Mouse (Mus musculus) embryonic facial prominence, embryonic 12.5 days (tissue): ENCODE data around the gene Wdr47. TPM values are rescaled to one million over a fixed set of nuclear protein-coding genes. Genes with fewer than 3 reads are reported as not detected.
A peak's percentile ranks its signal among the peaks of the same experiment; 100 is the strongest.

Experiments
- ATAC-seq: fragments of 200-750 bp; cut with Nextera tagmentation; 2 replicates; pipeline ENCODE4 v1.8.0; 2017; ENCODE audit not compliant: insufficient number of reproducible peaks, insufficient read depth, low FRiP score, low TSS enrichment
- H3K27ac ChIP-seq: fragments of 300-500 bp; sonication (generic); 2 replicates; pipeline ENCODE4 v1.5.1; 2016; ENCODE audit warnings: mild to moderate bottlenecking
- H3K27me3 ChIP-seq: fragments of 300-500 bp; sonication (generic); 2 replicates; pipeline ENCODE4 v1.6.1; 2016; ENCODE audit warnings: mild to moderate bottlenecking, moderate library complexity
- H3K36me3 ChIP-seq: fragments of 300-500 bp; sonication (generic); 2 replicates; pipeline ENCODE4 v1.6.1; 2016; ENCODE audit warnings: mild to moderate bottlenecking
- H3K4me1 ChIP-seq: fragments of 300-500 bp; sonication (generic); 2 replicates; pipeline ENCODE4 v1.6.1; 2016
- H3K4me2 ChIP-seq: fragments of 300-500 bp; sonication (generic); replicated peaks from 2 replicates; pipeline ENCODE4 v1.6.1; 2016; ENCODE audit warnings: mild to moderate bottlenecking, moderate library complexity
- H3K4me3 ChIP-seq: fragments of 300-500 bp; sonication (generic); 2 replicates; pipeline ENCODE4 v1.5.1; 2016; ENCODE audit warnings: mild to moderate bottlenecking
- H3K9ac ChIP-seq: fragments of 300-500 bp; sonication (generic); 2 replicates; pipeline ENCODE4 v1.6.1; 2016; ENCODE audit warnings: mild to moderate bottlenecking, moderate library complexity
- H3K9me3 ChIP-seq: fragments of 300-500 bp; sonication (generic); 2 replicates; pipeline ENCODE4 v1.6.1; 2016; ENCODE audit warnings: mild to moderate bottlenecking, moderate library complexity
- WGBS: fragments of 180-500 bp; shearing (Covaris S2); methylation state at CpG from one replicate; pipeline ENCODE4 v1.1.7; 2016; 5-methylcytosine and 5-hydroxymethylcytosine counted together
- microRNA-seq: library from miRNA; unstranded; fragments of <30 nt; microRNA quantifications from one replicate; pipeline ENCODE4, GENCODE M21; 2017
- polyA plus RNA-seq: library from polyadenylated mRNA; unstranded; fragments of >200 nt; fragmentation: Nextera tagmentation; extraction: Ambion mirVana; gene quantifications from 2 replicates; pipeline ENCODE4 v1.2.1, GENCODE M21; 2016

Wdr47 gene
- polyA plus RNA-seq, 1 experiment from 2014 or later = 17.5 TPM

DNA sequence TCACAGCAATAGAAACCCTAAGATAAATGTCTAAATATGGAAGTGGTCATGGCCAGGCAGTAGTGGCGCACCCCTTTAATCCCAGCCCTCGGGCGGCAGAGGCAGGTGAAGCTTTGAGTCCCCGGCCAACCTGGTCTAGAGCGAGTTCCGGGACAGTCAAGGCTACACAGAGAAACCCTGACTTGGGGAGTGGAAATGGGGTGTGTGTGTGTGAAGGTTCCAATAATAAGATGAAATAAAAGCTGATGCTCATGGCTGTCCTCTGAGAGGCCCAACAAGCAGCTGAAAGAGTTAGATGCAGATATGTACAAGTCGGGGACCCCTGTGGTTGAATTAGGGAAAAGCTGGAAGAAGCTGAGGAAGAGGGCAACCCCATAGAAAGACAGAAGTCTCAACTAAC is 94.6 kb downstream of the Wdr47 start:
- Histone ChIP-seq H3K27ac (no peak overlapping the region), H3K9ac (no peak overlapping the region), H3K4me3 (no peak overlapping the region), H3K9me3 (no peaks in the 10 kb centered on the region), H3K36me3 (peaks cover 62% of the 10 kb centered on the region), H3K27me3 (no peaks in the 10 kb centered on the region), H3K4me1 (peaks cover 8% of the 10 kb centered on the region; the same call in 1 of the 2 replicates), H3K4me2 (no peak overlapping the region)
- ATAC-seq = no peak
- 95% methylated on average over 7 of the region's 7 CpGs for WGBS

DNA sequence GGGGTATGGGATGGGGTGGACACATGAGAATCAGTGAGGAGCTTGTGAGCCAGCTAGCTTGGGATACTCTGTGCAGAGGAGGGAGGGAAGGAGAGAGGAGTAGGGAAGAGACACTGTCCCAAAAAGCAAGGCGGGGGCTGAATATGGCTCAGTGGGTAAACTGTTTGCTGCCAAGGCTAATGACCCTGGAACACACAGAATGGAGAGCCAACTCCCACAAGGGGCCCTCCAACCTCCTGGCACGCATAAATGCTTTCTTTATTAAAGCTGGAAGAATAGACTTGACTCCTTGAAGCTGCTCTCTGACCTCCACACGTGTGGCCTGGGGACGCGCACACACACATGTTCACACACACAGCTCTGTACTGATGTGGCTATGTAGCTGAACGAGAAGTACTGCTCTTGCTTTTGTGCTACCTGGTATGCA is 97.9 kb downstream of the Wdr47 start:
- no peaks in the 10 kb centered on the region for H3K9me3 ChIP-seq
- 0 out of 2 replicates have a peak, but pooled peaks have one; percentile 35 for ATAC-seq
- peak overlapping the region; percentile 55; the same call in 1 of the 2 replicates for H3K27ac ChIP-seq
- no peak overlapping the region for H3K4me2 ChIP-seq
- peaks cover 10% of the 10 kb centered on the region; the same call in 1 of the 2 replicates for H3K4me1 ChIP-seq
- no peaks in the 10 kb centered on the region for H3K27me3 ChIP-seq
- WGBS = 66% methylated on average over 6 of the region's 6 CpGs
- no peak overlapping the region for H3K9ac ChIP-seq
- H3K4me3 ChIP-seq = no peak overlapping the region
- H3K36me3 ChIP-seq = peaks cover 38% of the 10 kb centered on the region

- Histone ChIP-seq H3K4me3 (no peak overlapping the region), H3K4me1 (peaks cover 10% of the 10 kb centered on the region; the same call in 1 of the 2 replicates), H3K9me3 (no peaks in the 10 kb centered on the region), H3K27me3 (no peaks in the 10 kb centered on the region), H3K36me3 (peaks cover 38% of the 10 kb centered on the region), H3K4me2 (no peak overlapping the region), H3K27ac (peak overlapping the region; percentile 55; the same call in 1 of the 2 replicates), H3K9ac (no peak overlapping the region)
- WGBS = 52% methylated on average over 8 of the region's 8 CpGs
- no peak for ATAC-seq
Measured at GRCm38 (mm10) chr3:108689446-108689845, 98.4 kb downstream of the Wdr47 start.

- Histone ChIP-seq H3K27me3 (no peaks in the 10 kb centered on the region), H3K4me3 (no peak overlapping the region), H3K9ac (no peak overlapping the region), H3K27ac (0 out of 2 replicates have a peak overlapping the region, but pooled peaks have one; percentile 52), H3K36me3 (peaks cover 41% of the 10 kb centered on the region), H3K4me1 (peaks cover 10% of the 10 kb centered on the region; the same call in 1 of the 2 replicates), H3K4me2 (no peak overlapping the region), H3K9me3 (no peaks in the 10 kb centered on the region)
- ATAC-seq = no peak
- 45% methylated on average over 4 of the region's 4 CpGs for WGBS
Measured at GRCm38 (mm10) chr3:108689979-108690378, 98.9 kb downstream of the Wdr47 start.

DNA sequence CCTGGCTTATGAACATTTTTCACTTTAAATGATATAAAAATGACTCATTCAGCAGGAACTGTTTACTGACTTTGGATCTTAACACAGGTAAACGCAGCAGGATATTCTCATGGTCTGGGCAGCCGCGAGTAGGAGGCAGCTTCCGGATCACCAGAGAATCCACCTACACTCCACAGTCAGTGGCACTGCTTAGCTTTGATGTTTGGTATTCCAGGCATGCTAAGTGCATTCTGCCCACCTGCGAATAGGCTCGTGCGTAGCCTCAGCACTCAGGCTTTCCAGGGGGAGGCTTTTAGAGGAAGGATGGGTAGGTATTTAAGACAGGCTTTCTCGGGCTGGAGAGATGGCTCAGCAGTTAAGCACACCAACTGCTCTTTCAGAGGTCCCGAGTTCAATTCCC is 103.2 kb downstream of the Wdr47 start:
- H3K27me3 ChIP-seq = no peaks in the 10 kb centered on the region
- no peak overlapping the region for H3K27ac ChIP-seq
- no peaks in the 10 kb centered on the region for H3K9me3 ChIP-seq
- H3K4me2 ChIP-seq = no peak overlapping the region
- H3K36me3 ChIP-seq = peaks cover 50% of the 10 kb centered on the region
- peaks cover 5% of the 10 kb centered on the region; the same call in 1 of the 2 replicates for H3K4me1 ChIP-seq
- WGBS = 88% methylated on average over 9 of the region's 9 CpGs
- H3K9ac ChIP-seq = no peak overlapping the region
- ATAC-seq = no peak
- no peak overlapping the region for H3K4me3 ChIP-seq

Small RNAs within 50 kb of the gene (microRNA-seq; reads per million reads assigned to microRNA genes)
- not detected for gene Gm22860

Other genes with a start within 250 kb of the Wdr47 start
- gene Mybphl, start 226.4 kb upstream of the Wdr47 start, polyA plus RNA-seq = 0.13 and 0.18 TPM in 2 replicates
- 73.4 and 78.1 TPM in 2 replicates for gene Psrc1, start 207.4 kb upstream of the Wdr47 start, polyA plus RNA-seq
- gene Celsr2, start 175.7 kb upstream of the Wdr47 start, polyA plus RNA-seq = 9.5 and 11.0 TPM in 2 replicates
- 125 and 127 TPM in 2 replicates for gene Sars, start 146.1 kb upstream of the Wdr47 start, polyA plus RNA-seq
- gene 1700013F07Rik, start 57.1 kb upstream of the Wdr47 start, polyA plus RNA-seq = 0.26 and 0.37 TPM in 2 replicates
- 0.67 and 1.3 TPM in 2 replicates for gene 5330417C22Rik, start 54.7 kb upstream of the Wdr47 start, polyA plus RNA-seq
- 44.0 and 45.1 TPM in 2 replicates for gene Tmem167b, start 28.8 kb upstream of the Wdr47 start, polyA plus RNA-seq
- 51.7 and 52.3 TPM in 2 replicates for gene Taf13, start 19.6 kb upstream of the Wdr47 start, polyA plus RNA-seq
- 74.8 and 77.2 TPM in 2 replicates for gene Clcc1, start 62.6 kb downstream of the Wdr47 start, polyA plus RNA-seq
- 77.0 and 82.5 TPM in 2 replicates for gene Gpsm2, start 131.0 kb downstream of the Wdr47 start, polyA plus RNA-seq
- gene Aknad1, start 148.4 kb downstream of the Wdr47 start, polyA plus RNA-seq = 0.36 and 0.51 TPM in 2 replicates
- gene Stxbp3, start 249.2 kb downstream of the Wdr47 start, polyA plus RNA-seq = 29.3 and 31.2 TPM in 2 replicates